Mouse (Mus musculus) adrenal gland, adult 2 months (tissue): Measurements from ENCODE around the gene Col4a2. TPM values are rescaled to one million over a fixed set of nuclear protein-coding genes. Genes with fewer than 3 reads are reported as not detected.

Source experiments
- DNase-seq: peaks from one replicate; pipeline ENCODE4 v3.0.0; 2021
- polyA plus RNA-seq: library from polyadenylated mRNA; depleted of rRNA; stranded (reverse); fragments of >200 nt; gene quantifications from 2 replicates; pipeline ENCODE4 v1.2.3, GENCODE M21; 2012
- total RNA-seq, 2 experiments: library from RNA; stranded (reverse); gene quantifications; 2 replicates each; pipeline ENCODE4 v1.2.3; 2021

Gene Col4a2
- total and polyA plus RNA-seq, 3 experiments, result 115 to 193 (median 127) TPM

GRCm38 (mm10) chr8:11296282-11296943 lies 16.2 kb upstream of the Col4a2 start:
- DNase-seq, result no peak

GRCm38 (mm10) chr8:11297141-11297838 lies 15.3 kb upstream of the Col4a2 start:
- DNase-seq, result peak; percentile 69

GRCm38 (mm10) chr8:11298531-11299316 lies 13.9 kb upstream of the Col4a2 start:
- DNase-seq, result no peak

GRCm38 (mm10) chr8:11299317-11299602 lies 13.3 kb upstream of the Col4a2 start:
- DNase-seq, result no peak

GRCm38 (mm10) chr8:11300436-11300835 lies 12.2 kb upstream of the Col4a2 start:
- DNase-seq, result no peak

- DNase-seq, result no peak
These were observed 8.5 kb upstream of the Col4a2 start for GRCm38 (mm10) chr8:11304027-11304601.

GRCm38 (mm10) chr8:11305539-11305938 lies 7.1 kb upstream of the Col4a2 start:
- no peak for DNase-seq

- no peak for DNase-seq
These were observed 5.2 kb upstream of the Col4a2 start for GRCm38 (mm10) chr8:11307451-11307850.

GRCm38 (mm10) chr8:11308570-11308998 lies 4.0 kb upstream of the Col4a2 start:
- no peak for DNase-seq

- peak; percentile 48 for DNase-seq
These were observed 3.4 kb upstream of the Col4a2 start for GRCm38 (mm10) chr8:11309226-11309625.

GRCm38 (mm10) chr8:11310049-11310448 lies 2.6 kb upstream of the Col4a2 start:
- peak; percentile 52 for DNase-seq

GRCm38 (mm10) chr8:11311681-11312348 lies 790 bp upstream of the Col4a2 start:
- DNase-seq, result peak; percentile 70

- peak; percentile 72 for DNase-seq
These were observed 839 bp downstream of the Col4a2 start for GRCm38 (mm10) chr8:11313176-11314111.

- DNase-seq, result no peak
These were observed 2.0 kb downstream of the Col4a2 start for GRCm38 (mm10) chr8:11314613-11315012.

GRCm38 (mm10) chr8:11315179-11315943 lies 2.8 kb downstream of the Col4a2 start:
- DNase-seq, result no peak

- no peak for DNase-seq
These were observed 3.5 kb downstream of the Col4a2 start for GRCm38 (mm10) chr8:11316118-11316517.

- DNase-seq, result no peak
These were observed 6.8 kb downstream of the Col4a2 start for GRCm38 (mm10) chr8:11319405-11319804.

- no peak for DNase-seq
These were observed 9.2 kb downstream of the Col4a2 start for GRCm38 (mm10) chr8:11321841-11322240.

GRCm38 (mm10) chr8:11322724-11323585 lies 10.3 kb downstream of the Col4a2 start:
- peak; percentile 60 for DNase-seq
